Mouse (Mus musculus) bone marrow macrophage, adult 2 months (primary cell): ENCODE measurements at regions not wholly inside any gene's neighbourhood (a gene's known extent, or its start where the extent isn't known, plus 50 kb on each side); places are given as distances from the start of the nearest gene placed in this dataset.

Experiments used
- CTCF ChIP-seq: IDR thresholded peaks from 2 replicates; pipeline ENCODE4 v1.5.1; 2012; ENCODE audit warnings: low read depth, mild to moderate bottlenecking, low read length, moderate library complexity
- POLR2A ChIP-seq: IDR thresholded peaks from 2 replicates; pipeline ENCODE4 v1.6.1; 2012; ENCODE audit warnings: mild to moderate bottlenecking, low read depth, low read length, borderline replicate concordance

DNA sequence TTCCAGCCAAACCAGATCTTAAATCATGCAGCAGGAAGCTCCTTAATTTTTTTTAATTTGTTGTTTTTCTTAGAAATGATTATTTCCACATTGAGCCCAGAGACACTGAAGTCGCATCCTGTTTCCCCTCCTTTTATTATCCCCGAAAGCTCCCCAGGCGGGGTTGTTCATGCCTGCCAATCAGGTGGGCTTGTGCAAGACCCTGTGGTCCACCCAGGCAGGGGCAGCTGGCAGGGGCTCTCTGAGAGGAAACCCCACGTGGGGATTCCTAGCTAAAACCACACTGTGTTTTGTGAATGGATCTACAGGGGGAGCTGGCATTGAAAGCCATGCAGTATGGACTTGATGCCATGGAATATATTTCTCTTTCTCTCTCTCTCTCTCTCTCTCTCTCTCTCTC is 66.2 kb downstream of the Tfap2c start:
- no peak for TF ChIP-seq POLR2A
- no peak for TF ChIP-seq CTCF
